Mouse (Mus musculus) stomach, adult 2 months (tissue): Measurements from ENCODE around the gene Mef2a. TPM values are rescaled to one million over a fixed set of nuclear protein-coding genes. Genes with fewer than 3 reads are reported as not detected.

Source experiments
- polyA plus RNA-seq: library from polyadenylated mRNA; depleted of rRNA; stranded (reverse); fragments of >200 nt; gene quantifications from 2 replicates; pipeline ENCODE4 v1.2.3, GENCODE M21; 2012; rRNA removed

Mef2a gene
- polyA plus RNA-seq: 6.7 and 11.5 TPM in 2 replicates

DNA sequence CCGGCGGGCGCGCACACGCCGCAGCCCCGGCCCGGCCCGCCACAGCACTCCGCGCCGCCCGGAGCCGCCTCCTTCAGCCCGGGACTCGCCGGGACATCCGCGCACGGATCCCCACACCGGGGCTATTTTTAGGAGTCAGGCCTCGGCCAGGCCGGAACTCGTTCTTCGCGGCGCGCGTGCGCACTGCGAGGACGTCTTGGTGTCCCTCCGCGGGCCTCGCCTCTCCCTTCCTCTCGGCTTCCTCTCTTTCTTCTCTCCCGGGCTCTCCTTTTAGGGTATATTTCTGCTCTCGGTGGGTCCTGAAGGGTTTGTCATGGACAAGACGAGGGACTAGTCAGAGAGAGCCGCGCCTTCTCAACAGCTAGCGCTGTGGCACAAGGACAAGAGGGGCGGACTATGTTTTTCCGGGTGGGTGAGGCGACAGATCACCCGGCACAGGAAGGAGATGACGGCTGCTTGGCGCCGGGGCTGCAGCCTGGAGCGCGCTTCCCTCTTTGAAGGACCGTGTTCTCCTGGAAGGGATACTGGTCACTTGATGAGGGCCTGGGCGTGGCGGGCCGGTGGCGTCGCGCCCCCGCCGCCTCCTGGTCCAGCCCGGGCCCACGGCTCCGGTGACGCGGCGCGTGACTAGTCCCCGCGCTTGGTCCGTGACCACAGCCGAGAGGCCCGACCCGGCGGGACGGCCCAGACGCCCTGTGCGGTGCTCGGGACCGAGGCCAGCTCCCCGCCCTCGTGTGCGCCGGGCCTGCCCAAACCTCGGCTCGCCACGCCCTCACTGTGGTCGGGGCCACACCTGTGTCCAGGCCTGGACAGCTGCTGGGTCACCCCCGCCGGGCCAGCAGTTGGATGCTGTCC lies at the start of gene Mef2a:
Gene Mef2a (minus strand): TSS at position 130 of the 855 bp plus-strand sequence.

DNA sequence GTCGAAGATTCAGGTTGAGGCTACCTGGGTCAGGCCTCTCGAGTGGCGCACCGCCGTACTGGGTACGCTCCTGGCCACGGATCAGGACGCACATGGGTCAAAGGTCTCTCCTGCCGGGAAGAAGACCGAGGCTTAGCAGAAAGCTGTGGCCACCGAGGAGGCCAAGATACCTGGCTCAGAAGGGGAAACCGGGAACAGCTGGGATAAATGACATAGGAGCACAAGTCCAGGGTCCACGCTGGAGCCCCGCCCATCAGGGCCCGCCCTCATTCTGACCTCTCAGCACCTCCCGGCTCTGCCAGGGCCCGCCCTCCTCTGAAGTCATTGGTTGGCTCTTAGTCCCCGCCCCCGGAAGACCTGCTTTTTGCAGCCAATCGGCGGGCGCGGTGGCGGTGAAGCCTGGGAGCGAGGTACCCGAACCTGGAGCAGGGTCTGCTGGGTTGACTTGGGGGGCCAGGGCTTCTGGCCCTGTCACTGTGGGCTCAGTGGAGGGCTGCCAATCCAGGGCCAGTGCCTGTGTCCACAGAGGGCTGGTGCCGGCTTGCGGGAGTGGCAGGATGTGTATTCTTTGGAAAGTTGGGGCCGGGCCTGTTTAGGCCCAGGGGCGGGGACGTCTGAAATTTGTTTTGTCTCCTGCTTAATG lies 150.3 kb downstream of the Mef2a start, which contains the start of gene Lysmd4:
Gene Lysmd4 (plus strand): TSS at position 325 of the 643 bp plus-strand sequence.

Other genes starting within 250 kb of the Mef2a start
- gene Lysmd4, start 150.3 kb downstream of the Mef2a start, polyA plus RNA-seq: 4.4 and 5.6 TPM in 2 replicates